Mouse (Mus musculus) brain, embryonic 14.5 days (tissue): ENCODE results near the gene Cwc22.
"Not testable (repeated sequence)": the region's sequence is repeated elsewhere in the genome, so short reads cannot be mapped to it uniquely, and the experiment has no call there.

Source experiments
- CTCF ChIP-seq: fragments of 200-500 bp; IDR thresholded peaks from 2 replicates; pipeline ENCODE4 v1.5.1; 2012; ENCODE audit warnings: inconsistent platforms, mild to moderate bottlenecking, moderate library complexity, borderline replicate concordance; ENCODE audit not compliant: insufficient read depth, insufficient read length; ENCODE audit errors: extremely low read depth
- POLR2A ChIP-seq: fragments of 200-500 bp; IDR thresholded peaks from 2 replicates; pipeline ENCODE4 v1.6.1; 2012; ENCODE audit warnings: mild to moderate bottlenecking, inconsistent platforms, borderline replicate concordance; ENCODE audit not compliant: poor library complexity, insufficient read depth, insufficient read length, severe bottlenecking; ENCODE audit errors: extremely low read depth

- not testable (repeated sequence) for TF ChIP-seq POLR2A, CTCF
Measured at GRCm38 (mm10) chr2:77895906-77896570, 50.1 kb downstream of the Cwc22 start.
